Mouse (Mus musculus) liver, adult 2 months (tissue): ENCODE data around the gene Tfap2a. TPM values are rescaled to one million over a fixed set of nuclear protein-coding genes. Genes with fewer than 3 reads are reported as not detected.

Experiments
- DNase-seq: peaks from one replicate; pipeline ENCODE4 v3.0.0-alpha.2; 2011; ENCODE audit warnings: low read depth, low spot score; ENCODE audit errors: extremely low read depth
- H3K27ac ChIP-seq: fragments of 200-500 bp; replicated peaks from 2 replicates; pipeline ENCODE4 v1.5.1; 2012; ENCODE audit warnings: low read depth, mild to moderate bottlenecking, control low read depth, inconsistent platforms, low read length; ENCODE audit not compliant: insufficient read depth
- H3K27me3 ChIP-seq: fragments of 200-500 bp; 2 replicates; pipeline ENCODE4 v1.6.1; 2012; ENCODE audit warnings: mild to moderate bottlenecking, moderate library complexity, low read length, inconsistent platforms; ENCODE audit not compliant: control insufficient read depth, insufficient read depth
- H3K36me3 ChIP-seq: fragments of 200-500 bp; 2 replicates; pipeline ENCODE4 v1.6.1; 2012; ENCODE audit warnings: low read length, inconsistent platforms; ENCODE audit not compliant: control insufficient read depth, insufficient read depth
- H3K4me1 ChIP-seq: fragments of 200-500 bp; 2 replicates; pipeline ENCODE4 v1.6.1; 2011; ENCODE audit warnings: low read length; ENCODE audit not compliant: control insufficient read depth, insufficient read depth
- H3K4me3 ChIP-seq: fragments of 200-500 bp; 2 replicates; pipeline ENCODE4 v1.5.1; 2011; ENCODE audit warnings: low read depth, mild to moderate bottlenecking, control low read depth, low read length, moderate library complexity; ENCODE audit not compliant: insufficient read depth
- H3K79me2 ChIP-seq: fragments of 200-500 bp; 2 replicates; pipeline ENCODE4 v1.6.1; 2012; ENCODE audit warnings: inconsistent platforms, mild to moderate bottlenecking, low read length, moderate library complexity; ENCODE audit not compliant: control insufficient read depth, insufficient read depth
- H3K9ac ChIP-seq: fragments of 200-500 bp; 2 replicates; pipeline ENCODE4 v1.6.1; 2012; ENCODE audit warnings: low read depth, mild to moderate bottlenecking, control low read depth, inconsistent platforms, low read length
- CTCF ChIP-seq: fragments of 200-500 bp; IDR thresholded peaks from 2 replicates; pipeline ENCODE4 v1.5.1; 2011; ENCODE audit warnings: low read depth, low read length, control low read depth
- POLR2A ChIP-seq: fragments of 200-500 bp; IDR thresholded peaks from 2 replicates; pipeline ENCODE4 v1.6.1; 2011; ENCODE audit warnings: low read length, control low read depth; ENCODE audit not compliant: insufficient read depth; ENCODE audit errors: extremely low read depth
- WGBS: fragments of 180-500 bp; shearing (Covaris S2); methylation state at CpG from one replicate; pipeline ENCODE4 v1.1.7; 2018; 5-methylcytosine and 5-hydroxymethylcytosine counted together
- polyA plus RNA-seq: library from polyadenylated mRNA; depleted of rRNA; stranded (reverse); fragments of >200 nt; gene quantifications from 2 replicates; pipeline ENCODE4 v1.2.3, GENCODE M21; 2012
- total RNA-seq: library from RNA; depleted of rRNA; stranded (reverse); fragments of >200 nt; gene quantifications from 2 replicates; pipeline ENCODE4 v1.2.3, GENCODE M21; 2014

Gene Tfap2a
- total and polyA plus RNA-seq, 2 experiments = 0.05 TPM; not detected in 1

DNA sequence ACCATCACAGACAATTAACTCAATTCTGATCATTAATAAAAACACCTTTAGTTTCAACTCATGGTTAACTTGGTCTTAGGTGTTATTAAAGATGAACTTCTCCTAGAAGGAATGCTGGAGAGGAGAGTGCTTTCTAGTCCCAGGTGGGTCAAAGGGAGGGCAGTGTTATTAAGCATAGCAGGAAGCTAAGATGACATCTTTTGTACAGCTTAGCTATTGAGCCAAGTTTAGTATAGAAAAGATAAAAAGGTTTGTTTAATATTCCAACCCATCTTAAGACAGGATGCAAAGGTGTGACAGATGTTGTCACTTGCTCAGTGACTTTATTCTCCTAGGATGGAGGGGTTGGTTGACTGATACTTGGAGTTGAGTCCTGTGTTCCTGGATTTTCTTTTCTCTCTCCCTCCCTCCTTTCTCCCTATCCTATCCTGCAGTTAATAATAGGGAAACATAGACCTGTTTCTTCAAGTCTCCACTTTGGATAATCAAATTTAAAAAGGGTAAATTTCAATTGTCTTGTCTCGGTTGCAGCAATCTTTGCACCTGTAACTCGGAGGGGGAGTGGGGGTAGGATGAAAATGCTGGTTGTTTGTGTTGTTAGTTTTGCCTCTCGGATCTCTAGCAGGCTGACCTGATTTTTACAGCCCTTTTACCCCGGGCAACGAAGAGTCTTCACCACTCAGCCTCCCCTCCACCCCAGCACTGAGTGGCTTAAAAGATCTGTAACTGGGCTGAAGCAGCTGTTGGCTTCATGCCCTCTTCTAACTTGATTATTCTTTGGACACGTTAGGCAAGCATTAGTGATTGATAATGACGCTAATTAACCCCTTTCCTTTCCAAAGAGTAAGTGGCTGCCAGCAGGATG, 26.3 kb downstream of the Tfap2a start:
- Histone ChIP-seq H3K79me2 (no peaks in the 10 kb centered on the region), H3K4me3 (no peak overlapping the region), H3K27me3 (peaks cover 14% of the 10 kb centered on the region; the same call in 1 of the 2 replicates), H3K27ac (no peak overlapping the region), H3K36me3 (no peaks in the 10 kb centered on the region), H3K4me1 (no peaks in the 10 kb centered on the region), H3K9ac (no peak overlapping the region)
- DNase-seq = no peak
- 3% methylated on average over 7 of the region's 7 CpGs for WGBS
- TF ChIP-seq POLR2A (no peak), CTCF (no peak)

DNA sequence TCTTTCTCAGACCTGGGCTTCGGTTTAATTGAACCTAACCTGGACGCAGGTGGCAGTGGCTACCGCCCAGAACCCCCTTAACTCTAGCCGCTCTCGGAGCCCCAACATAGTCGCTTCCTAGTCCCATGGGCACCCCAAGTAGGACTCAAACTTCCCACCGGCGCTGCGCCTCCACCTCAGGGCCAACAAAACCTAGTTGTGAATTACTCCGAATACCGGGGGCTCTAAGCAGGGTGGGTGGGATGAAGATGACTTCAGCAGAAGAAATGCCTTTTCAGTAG, 28.2 kb downstream of the Tfap2a start:
- Histone ChIP-seq H3K27ac (no peak overlapping the region), H3K9ac (no peak overlapping the region), H3K4me3 (no peak overlapping the region), H3K79me2 (no peaks in the 10 kb centered on the region), H3K27me3 (peaks cover 22% of the 10 kb centered on the region), H3K36me3 (no peaks in the 10 kb centered on the region), H3K4me1 (no peaks in the 10 kb centered on the region)
- TF ChIP-seq CTCF = no peak
- no peak for TF ChIP-seq POLR2A
- WGBS = 6% methylated on average over 11 of the region's 11 CpGs
- DNase-seq = no peak

DNA sequence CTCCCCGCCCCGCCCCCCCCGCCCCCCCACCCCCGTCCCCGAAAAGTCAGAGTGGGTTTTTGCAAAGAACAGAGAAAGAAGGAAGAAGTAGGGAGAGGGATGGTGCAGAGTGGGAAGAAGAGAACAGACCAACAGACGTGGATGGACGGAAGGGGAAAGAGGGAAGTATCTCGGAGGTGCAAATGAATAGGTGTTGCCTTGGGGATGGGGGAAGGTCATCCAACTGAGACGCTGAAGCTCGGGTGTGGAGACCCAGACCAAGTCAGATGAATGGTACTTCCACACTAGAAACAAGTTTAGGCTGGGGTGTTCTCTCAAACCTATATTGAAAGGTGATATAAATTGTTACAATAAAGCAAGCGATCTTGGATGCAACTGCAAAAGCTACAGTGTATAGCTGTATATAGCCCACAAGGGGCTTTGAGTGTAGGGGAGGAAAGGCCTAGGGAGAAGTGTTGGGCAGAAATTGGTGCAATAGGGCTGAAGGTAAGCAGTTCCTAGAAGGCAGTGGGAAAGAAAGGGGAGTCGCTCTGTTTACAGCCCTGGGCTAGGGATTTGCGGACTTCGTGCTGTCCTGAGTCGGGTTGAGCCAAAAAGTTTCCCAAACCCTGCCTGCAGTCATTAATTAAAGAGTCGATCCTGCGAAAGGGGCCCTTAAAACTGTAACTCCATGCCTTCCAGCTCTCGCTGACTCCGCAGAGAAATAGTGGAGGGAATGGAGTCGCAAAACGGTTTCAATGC, 28.7 kb downstream of the Tfap2a start:
- no peaks in the 10 kb centered on the region for H3K36me3 ChIP-seq
- H3K4me1 ChIP-seq = no peaks in the 10 kb centered on the region
- 3% methylated on average over 21 of the region's 21 CpGs for WGBS
- no peak overlapping the region for H3K4me3 ChIP-seq
- no peak overlapping the region for H3K27ac ChIP-seq
- DNase-seq = no peak
- H3K27me3 ChIP-seq = peaks cover 26% of the 10 kb centered on the region
- H3K79me2 ChIP-seq = no peaks in the 10 kb centered on the region
- H3K9ac ChIP-seq = no peak overlapping the region
- TF ChIP-seq POLR2A = no peak
- no peak for TF ChIP-seq CTCF

DNA sequence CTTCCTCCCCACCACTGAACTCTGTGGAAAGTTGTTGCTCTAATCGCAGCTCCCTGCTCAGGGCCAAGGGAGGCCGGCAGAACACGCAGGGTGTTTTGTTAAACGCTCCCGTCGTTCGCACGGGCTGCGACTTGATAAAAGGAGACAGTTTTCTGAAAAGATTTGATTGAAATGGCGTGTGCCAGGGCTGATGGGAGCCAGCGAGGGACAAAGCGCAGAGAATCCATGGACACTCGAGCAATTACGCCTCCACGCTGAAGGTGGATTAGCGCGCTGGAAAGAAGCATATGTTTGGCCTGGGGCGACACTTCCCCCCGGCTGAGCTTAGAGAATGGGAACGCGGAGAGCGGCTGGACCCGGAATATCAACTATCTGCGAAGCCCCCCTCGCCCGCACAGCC, 29.3 kb downstream of the Tfap2a start:
- TF ChIP-seq POLR2A = no peak
- TF ChIP-seq CTCF = no peak
- Histone ChIP-seq H3K4me3 (no peak overlapping the region), H3K27me3 (peaks cover 28% of the 10 kb centered on the region), H3K27ac (no peak overlapping the region), H3K79me2 (no peaks in the 10 kb centered on the region), H3K4me1 (no peaks in the 10 kb centered on the region), H3K9ac (no peak overlapping the region), H3K36me3 (no peaks in the 10 kb centered on the region)
- no peak for DNase-seq
- 3% methylated on average over 26 of the region's 26 CpGs for WGBS

- Histone ChIP-seq H3K4me3 (no peak overlapping the region), H3K79me2 (no peaks in the 10 kb centered on the region), H3K36me3 (no peaks in the 10 kb centered on the region), H3K27ac (no peak overlapping the region), H3K9ac (no peak overlapping the region), H3K27me3 (peaks cover 29% of the 10 kb centered on the region), H3K4me1 (no peaks in the 10 kb centered on the region)
- no peak for DNase-seq
- 2% methylated on average over 5 of the region's 5 CpGs for WGBS
- no peak for TF ChIP-seq POLR2A
- no peak for TF ChIP-seq CTCF
These were observed 29.9 kb downstream of the Tfap2a start for GRCm38 (mm10) chr13:40708271-40708670.

DNA sequence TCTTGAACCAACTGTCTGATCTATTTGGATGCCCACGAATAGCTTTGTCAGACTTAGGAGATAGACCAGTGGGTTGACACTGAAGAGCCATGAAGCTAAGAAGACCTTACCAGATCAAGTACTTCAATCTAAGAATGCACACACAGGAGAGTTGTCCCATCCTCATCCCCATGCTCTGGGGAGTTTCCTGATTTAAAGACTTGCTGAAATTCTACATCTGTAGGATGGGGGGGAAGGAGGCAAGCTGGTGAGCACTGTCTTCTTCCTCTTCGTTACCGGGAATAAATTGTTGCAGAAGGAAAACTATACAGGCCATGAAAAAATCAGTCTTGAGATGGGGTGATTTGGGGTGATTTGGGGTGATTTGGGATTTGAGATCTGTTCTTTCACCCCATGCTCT, 30.5 kb downstream of the Tfap2a start:
- Histone ChIP-seq H3K4me3 (no peak overlapping the region), H3K36me3 (no peaks in the 10 kb centered on the region), H3K4me1 (no peaks in the 10 kb centered on the region), H3K9ac (no peak overlapping the region), H3K27me3 (peaks cover 30% of the 10 kb centered on the region), H3K79me2 (no peaks in the 10 kb centered on the region), H3K27ac (no peak overlapping the region)
- DNase-seq = no peak
- TF ChIP-seq CTCF (no peak), POLR2A (no peak)
- 3% methylated on average over 3 of the region's 3 CpGs for WGBS
